8 mouse cellular contexts compared by ENCODE assay signal in the genomic region with DNA sequence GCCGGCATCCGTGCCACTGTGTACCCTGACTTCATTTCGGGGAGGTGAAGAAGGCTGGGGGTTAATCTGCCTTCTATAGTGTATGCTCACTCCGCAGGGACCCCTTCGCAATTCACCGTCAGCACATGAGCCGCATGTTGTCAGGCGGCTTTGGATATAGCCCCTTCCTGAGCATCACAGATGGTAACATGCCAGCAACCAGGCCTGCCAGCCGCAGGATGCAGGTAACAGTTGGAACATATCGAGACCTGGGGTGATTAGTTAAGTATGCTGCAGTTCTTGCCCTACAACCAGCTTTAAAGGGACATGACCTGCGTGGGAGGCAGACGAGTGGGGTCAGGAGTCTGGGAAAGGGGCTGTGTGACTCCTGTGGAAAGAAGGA. TPM values are rescaled to one million over a fixed set of nuclear protein-coding genes. Genes with fewer than 3 reads are reported as not detected.
DNase-seq lines count a peak whose midpoint lies in the region; ATAC-seq and TF ChIP-seq lines count a peak whose summit lies in the region.

No protein-coding gene starts in this region.

- intact Hi-C loops in left cerebral cortex, adult 2 months (cut with DNase I): loop anchor here (5.0 kb wide), 1 partner anchor 155 kb away; no protein-coding TSS in a partner anchor
- intact Hi-C loops in left cerebral cortex, postnatal 10 days (cut with DNase I): loop anchor here (10.0 kb wide), 1 partner anchor 152 kb away; no protein-coding TSS in a partner anchor

- peaks cover 8% of the 10 kb centered on the region; the same call in 1 of the 2 replicates for H3K4me1 ChIP-seq in cortical plate, adult 2 months (ENCODE audit: control insufficient read depth, insufficient read depth, low read length)
- H3K4me1 ChIP-seq in hindbrain, embryonic 14.5 days (replicated peaks; ENCODE audit: control insufficient read depth, insufficient read depth, low read length): peaks cover 11% of the 10 kb centered on the region
- H3K4me1 ChIP-seq in midbrain, postnatal 0 days (ENCODE audit: insufficient read depth, low read length): peaks cover 7% of the 10 kb centered on the region

- H3K4me2 ChIP-seq in hindbrain, embryonic 14.5 days (replicated peaks): peak overlapping the region; percentile 81
- peak overlapping the region; percentile 87 for H3K4me2 ChIP-seq in midbrain, postnatal 0 days (ENCODE audit: low read depth, low read length, poor library complexity, severe bottlenecking)

- no peak; the same call in 1 of the 2 replicates for ATAC-seq in hindbrain, embryonic 14.5 days (ENCODE audit: low FRiP score)
- no peak for ATAC-seq in midbrain, postnatal 0 days (ENCODE audit: low FRiP score)
- no peak for ATAC-seq in megakaryocyte-erythroid progenitor cell, adult 5-6 weeks (replicated peaks; ENCODE audit: low FRiP score, low TSS enrichment, poor library complexity, severe bottlenecking)
- ATAC-seq in CD4-positive, CD25-positive, alpha-beta regulatory T cell, adult 4 months: no peak

- 47% methylated on average over 12 of the region's 12 CpGs for WGBS in hindbrain, embryonic 14.5 days
- WGBS in midbrain, postnatal 0 days: 43% methylated on average over 12 of the region's 12 CpGs

- H3K27ac ChIP-seq in left cerebral cortex, adult 2 months: peak overlapping the region; percentile 91
- H3K27ac ChIP-seq in cortical plate, adult 2 months (ENCODE audit: insufficient read depth, low read length): 0 out of 2 replicates have a peak overlapping the region, but pooled peaks have one; percentile 2
- H3K27ac ChIP-seq in hindbrain, embryonic 14.5 days: peak overlapping the region; percentile 95; the same call in 1 of the 2 replicates
- peak overlapping the region; percentile 99 for H3K27ac ChIP-seq in midbrain, postnatal 0 days (ENCODE audit: low read depth, low read length)

- no peak for TF ChIP-seq CTCF in left cerebral cortex, adult 2 months (IDR thresholded peaks at IDR 0.05)
- no peak for TF ChIP-seq CTCF in cortical plate, adult 2 months (IDR thresholded peaks at IDR 0.05; ENCODE audit: extremely low read depth, insufficient read depth, low read length)
- TF ChIP-seq CTCF in midbrain, postnatal 0 days (IDR thresholded peaks at IDR 0.05): no peak

- H3K27me3 ChIP-seq in hindbrain, embryonic 14.5 days (ENCODE audit: control insufficient read depth, insufficient read depth, low read length): no peaks in the 10 kb centered on the region
- no peaks in the 10 kb centered on the region for H3K27me3 ChIP-seq in midbrain, postnatal 0 days (ENCODE audit: insufficient read depth, low read length)

- H3K4me3 ChIP-seq in left cerebral cortex, adult 2 months: peak overlapping the region; percentile 98
- H3K4me3 ChIP-seq in cortical plate, adult 2 months (ENCODE audit: insufficient read depth, low read length): peak overlapping the region; percentile 54
- H3K4me3 ChIP-seq in hindbrain, embryonic 14.5 days (replicated peaks; ENCODE audit: low read length): peak overlapping the region; percentile 96
- peak overlapping the region; percentile 89 for H3K4me3 ChIP-seq in midbrain, postnatal 0 days (ENCODE audit: low read depth, low read length)

- no peak for TF ChIP-seq POLR2A in cortical plate, adult 2 months (IDR thresholded peaks at IDR 0.05; ENCODE audit: extremely low read depth, insufficient read depth, low read length)

- DNase-seq in left cerebral cortex, adult 2 months (ENCODE audit: extremely low spot score in 1 of 2, low spot score in 2 of 2): no peak
- DNase-seq in left cerebral cortex, postnatal 10 days (ENCODE audit: extremely low spot score in 1 of 2, low spot score in 2 of 2): no peak
- DNase-seq in hindbrain, embryonic 14.5 days (ENCODE audit: low spot score): no peak
- DNase-seq in midbrain, postnatal 0 days (ENCODE audit: low spot score): no peak
- DNase-seq in adrenal gland, postnatal 14 days: no peak

- peaks cover 44% of the 10 kb centered on the region for H3K36me3 ChIP-seq in hindbrain, embryonic 14.5 days (replicated peaks; ENCODE audit: control insufficient read depth, insufficient read depth)
- peaks cover 31% of the 10 kb centered on the region for H3K36me3 ChIP-seq in midbrain, postnatal 0 days (ENCODE audit: insufficient read depth, low read length)

- H3K9me3 ChIP-seq in hindbrain, embryonic 14.5 days (ENCODE audit: control insufficient read depth, low read length): no peaks in the 10 kb centered on the region
- H3K9me3 ChIP-seq in midbrain, postnatal 0 days (ENCODE audit: low read length): no peaks in the 10 kb centered on the region

- peak overlapping the region; percentile 98 for H3K9ac ChIP-seq in hindbrain, embryonic 14.5 days
- peak overlapping the region; percentile 97 for H3K9ac ChIP-seq in midbrain, postnatal 0 days (replicated peaks; ENCODE audit: low read length, poor library complexity, severe bottlenecking)

RNA-seq across cellular contexts. Expression of a gene that starts 1.1 kb away (rescaled TPM):
- total RNA-seq in left cerebral cortex, adult 2 months (2021): 100 to 1,000 TPM; 617 to 624 TPM
- 100 to 1,000 TPM; 597 to 610 TPM for total RNA-seq in left cerebral cortex, postnatal 10 days (2021)
- polyA plus RNA-seq in cortical plate, adult 2 months (2012; rRNA removed): 732 and 737 TPM in 2 replicates
- 577 and 614 TPM in 2 replicates for polyA plus RNA-seq in hindbrain, embryonic 14.5 days (2014; fragmentation: Nextera tagmentation; extraction: Ambion mirVana)
- 512 and 647 TPM in 2 replicates for total RNA-seq in midbrain, postnatal 0 days (2014; rRNA removed)
- 628 and 643 TPM in 2 replicates for polyA plus RNA-seq in midbrain, postnatal 0 days (2015; fragmentation: Nextera tagmentation; extraction: Ambion mirVana)
- 103 and 117 TPM in 2 replicates for total RNA-seq in megakaryocyte-erythroid progenitor cell, adult 5-6 weeks (2014; fragmentation: Nextera tagmentation)
- 59.2 and 99.1 TPM in 2 replicates for total RNA-seq in megakaryocyte-erythroid progenitor cell, adult 5-6 weeks (2017)
- 10 to 100 TPM; 39.0 to 40.7 TPM for polyA plus RNA-seq in CD4-positive, CD25-positive, alpha-beta regulatory T cell, adult 4 months (2017; shearing (Covaris generic))
- total RNA-seq in adrenal gland, postnatal 14 days (2021): 274 and 276 TPM in 2 replicates

RNA-seq across cellular contexts. Expression of a gene that starts 12.4 kb away (rescaled TPM):
- total RNA-seq in left cerebral cortex, adult 2 months (2021): 100 to 1,000 TPM; 845 to 926 TPM
- total RNA-seq in left cerebral cortex, postnatal 10 days (2021): 1,000 to 10,000 TPM; 1,368 to 1,394 TPM
- polyA plus RNA-seq in cortical plate, adult 2 months (2012; rRNA removed): 1,375 and 1,380 TPM in 2 replicates
- 674 and 707 TPM in 2 replicates for polyA plus RNA-seq in hindbrain, embryonic 14.5 days (2014; fragmentation: Nextera tagmentation; extraction: Ambion mirVana)
- total RNA-seq in midbrain, postnatal 0 days (2014; rRNA removed): 814 and 944 TPM in 2 replicates
- 810 TPM in 2 replicates for polyA plus RNA-seq in midbrain, postnatal 0 days (2015; fragmentation: Nextera tagmentation; extraction: Ambion mirVana)
- total RNA-seq in megakaryocyte-erythroid progenitor cell, adult 5-6 weeks (2014; fragmentation: Nextera tagmentation): 5.3 and 30.7 TPM in 2 replicates
- total RNA-seq in megakaryocyte-erythroid progenitor cell, adult 5-6 weeks (2017): 21.6 and 22.1 TPM in 2 replicates
- polyA plus RNA-seq in CD4-positive, CD25-positive, alpha-beta regulatory T cell, adult 4 months (2017; shearing (Covaris generic)): 10 to 100 TPM in 1 of 2 experiments, 1 to 10 TPM in 1; 5.4 to 10.6 TPM
- 917 and 925 TPM in 2 replicates for total RNA-seq in adrenal gland, postnatal 14 days (2021)

RNA-seq across cellular contexts. Expression of a gene that starts 20.8 kb away (rescaled TPM):
- total RNA-seq in left cerebral cortex, adult 2 months (2021): 1 to 10 TPM; 2.1 to 3.1 TPM
- total RNA-seq in left cerebral cortex, postnatal 10 days (2021): 1 to 10 TPM; 1.4 to 1.5 TPM
- polyA plus RNA-seq in cortical plate, adult 2 months (2012; rRNA removed): 5.1 and 6.5 TPM in 2 replicates
- polyA plus RNA-seq in hindbrain, embryonic 14.5 days (2014; fragmentation: Nextera tagmentation; extraction: Ambion mirVana): 2.1 and 2.8 TPM in 2 replicates
- total RNA-seq in midbrain, postnatal 0 days (2014; rRNA removed): 1.1 and 2.1 TPM in 2 replicates
- 2.8 and 3.5 TPM in 2 replicates for polyA plus RNA-seq in midbrain, postnatal 0 days (2015; fragmentation: Nextera tagmentation; extraction: Ambion mirVana)
- total RNA-seq in megakaryocyte-erythroid progenitor cell, adult 5-6 weeks (2014; fragmentation: Nextera tagmentation): 0.09 and 0.35 TPM in 2 replicates
- total RNA-seq in megakaryocyte-erythroid progenitor cell, adult 5-6 weeks (2017): 1.6 TPM in 1 of 2 replicates, not detected in the other
- polyA plus RNA-seq in CD4-positive, CD25-positive, alpha-beta regulatory T cell, adult 4 months (2017; shearing (Covaris generic)): 10 to 100 TPM; 19.0 to 29.0 TPM
- total RNA-seq in adrenal gland, postnatal 14 days (2021): 1.5 and 2.5 TPM in 2 replicates

RNA-seq across cellular contexts. Expression of a gene that starts 33.0 kb away (rescaled TPM):
- 100 to 1,000 TPM; 148 to 156 TPM for total RNA-seq in left cerebral cortex, adult 2 months (2021)
- 100 to 1,000 TPM; 115 to 116 TPM for total RNA-seq in left cerebral cortex, postnatal 10 days (2021)
- polyA plus RNA-seq in cortical plate, adult 2 months (2012; rRNA removed): 279 and 280 TPM in 2 replicates
- polyA plus RNA-seq in hindbrain, embryonic 14.5 days (2014; fragmentation: Nextera tagmentation; extraction: Ambion mirVana): 92.4 and 93.1 TPM in 2 replicates
- 108 and 131 TPM in 2 replicates for total RNA-seq in midbrain, postnatal 0 days (2014; rRNA removed)
- polyA plus RNA-seq in midbrain, postnatal 0 days (2015; fragmentation: Nextera tagmentation; extraction: Ambion mirVana): 92.3 and 97.1 TPM in 2 replicates
- 71.0 and 117 TPM in 2 replicates for total RNA-seq in megakaryocyte-erythroid progenitor cell, adult 5-6 weeks (2014; fragmentation: Nextera tagmentation)
- 46.8 and 57.5 TPM in 2 replicates for total RNA-seq in megakaryocyte-erythroid progenitor cell, adult 5-6 weeks (2017)
- polyA plus RNA-seq in CD4-positive, CD25-positive, alpha-beta regulatory T cell, adult 4 months (2017; shearing (Covaris generic)): 10 to 100 TPM; 66.2 to 93.4 TPM
- total RNA-seq in adrenal gland, postnatal 14 days (2021): 117 and 122 TPM in 2 replicates

RNA-seq across cellular contexts. Expression of a gene that starts 44.3 kb away (rescaled TPM):
- 1 to 10 TPM; 2.0 to 4.6 TPM for total RNA-seq in left cerebral cortex, adult 2 months (2021)
- 1 to 10 TPM; 1.2 to 3.7 TPM for total RNA-seq in left cerebral cortex, postnatal 10 days (2021)
- 1.1 and 4.7 TPM in 2 replicates for polyA plus RNA-seq in cortical plate, adult 2 months (2012; rRNA removed)
- 0.27 and 0.35 TPM in 2 replicates for polyA plus RNA-seq in hindbrain, embryonic 14.5 days (2014; fragmentation: Nextera tagmentation; extraction: Ambion mirVana)
- total RNA-seq in midbrain, postnatal 0 days (2014; rRNA removed): 0.19 and 2.8 TPM in 2 replicates
- 0.25 and 0.58 TPM in 2 replicates for polyA plus RNA-seq in midbrain, postnatal 0 days (2015; fragmentation: Nextera tagmentation; extraction: Ambion mirVana)
- not detected in 2 replicates for total RNA-seq in megakaryocyte-erythroid progenitor cell, adult 5-6 weeks (2014; fragmentation: Nextera tagmentation)
- not detected in 2 replicates for total RNA-seq in megakaryocyte-erythroid progenitor cell, adult 5-6 weeks (2017)
- 100 to 1,000 TPM; 268 to 648 TPM for polyA plus RNA-seq in CD4-positive, CD25-positive, alpha-beta regulatory T cell, adult 4 months (2017; shearing (Covaris generic))
- 1.4 and 13.0 TPM in 2 replicates for total RNA-seq in adrenal gland, postnatal 14 days (2021)

Comparison
In these comparisons a context has a peak if more than half of its experiments do, and no peak if none do; other contexts are left out.
1. H3K27ac ChIP-seq: peak in every context shown above with its lines; median percentile 99 in midbrain, postnatal 0 days; 95 in hindbrain, embryonic 14.5 days; 91 in left cerebral cortex, adult 2 months; 2 in cortical plate, adult 2 months.
2. RNA of a gene that starts 12.4 kb away (total RNA-seq): 1,368 to 1,394 TPM in left cerebral cortex, postnatal 10 days, 845 to 926 TPM in left cerebral cortex, adult 2 months, 917 to 925 TPM in adrenal gland, postnatal 14 days and 814 to 944 TPM in midbrain, postnatal 0 days; 5.3 to 30.7 TPM in megakaryocyte-erythroid progenitor cell, adult 5-6 weeks; every median in the first group is over 10 times any median in the second.
3. Peak in every context shown above with its lines, with median percentiles within 50 percentile points of each other: H3K4me3 ChIP-seq.